Mouse (Mus musculus): ENCODE measurements around the gene Fancc.

DNA sequence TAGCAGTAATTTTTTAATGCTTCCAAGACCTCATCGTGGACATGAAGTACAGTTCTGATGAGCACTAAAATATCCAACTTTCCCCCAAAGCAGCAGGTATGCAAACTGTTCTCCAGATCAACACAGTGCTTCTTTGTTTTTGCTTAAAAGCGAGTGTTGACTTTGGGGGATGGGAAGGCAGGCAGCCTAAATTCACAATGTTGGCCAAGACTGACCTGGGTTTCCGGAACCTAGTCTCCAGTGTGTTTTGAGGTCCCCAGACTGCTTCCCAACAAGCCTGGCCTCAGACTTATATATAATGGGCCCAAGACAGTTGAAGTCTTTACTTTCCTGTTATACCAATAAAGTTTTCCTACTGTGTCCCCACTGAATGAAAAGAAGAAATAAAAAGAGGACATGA lies 172.8 kb downstream of the Fancc start:
- TF ChIP-seq CTCF (IDR thresholded peaks at IDR 0.05; ENCODE audit: low read depth) (no peak), EP300 (IDR thresholded peaks at IDR 0.05; ENCODE audit: low read depth) (no peak)
